Mouse (Mus musculus) limb, embryonic 10.5 days (tissue): ENCODE data around the gene Topors. TPM values are rescaled to one million over a fixed set of nuclear protein-coding genes. Genes with fewer than 3 reads are reported as not detected.

ENCODE experiments used
- DNase-seq: peaks from one replicate; pipeline ENCODE4 v3.0.0-alpha.2; 2017; ENCODE audit warnings: low spot score
- H3K27ac ChIP-seq: fragments of 300-500 bp; sonication (generic); 2 replicates; pipeline ENCODE4 v1.5.1; 2016; ENCODE audit warnings: mild to moderate bottlenecking
- H3K27me3 ChIP-seq: fragments of 300-500 bp; sonication (generic); 2 replicates; pipeline ENCODE4 v1.6.1; 2016; ENCODE audit warnings: low read depth, mild to moderate bottlenecking; ENCODE audit not compliant: poor library complexity, severe bottlenecking
- H3K36me3 ChIP-seq: fragments of 300-500 bp; sonication (generic); 2 replicates; pipeline ENCODE4 v1.6.1; 2016; ENCODE audit warnings: mild to moderate bottlenecking, moderate library complexity
- H3K4me1 ChIP-seq: fragments of 300-500 bp; sonication (generic); 2 replicates; pipeline ENCODE4 v1.6.1; 2016
- H3K4me3 ChIP-seq: fragments of 300-500 bp; sonication (generic); 2 replicates; pipeline ENCODE4 v1.5.1; 2016; ENCODE audit warnings: mild to moderate bottlenecking, moderate library complexity
- H3K9me3 ChIP-seq: fragments of 300-500 bp; sonication (generic); replicated peaks from 2 replicates; pipeline ENCODE4 v1.6.1; 2016; ENCODE audit warnings: mild to moderate bottlenecking
- WGBS: fragments of 180-500 bp; shearing (Covaris S2); methylation state at CpG from one replicate; pipeline ENCODE4 v1.1.7; 2016; 5-methylcytosine and 5-hydroxymethylcytosine counted together
- polyA plus RNA-seq: library from polyadenylated mRNA; unstranded; fragments of >200 nt; fragmentation: Nextera tagmentation; extraction: Ambion mirVana; gene quantifications from 2 replicates; pipeline ENCODE4 v1.2.1, GENCODE M21; 2016

Topors gene
- polyA plus RNA-seq, 1 experiment from 2014 or later, result 54.3 TPM

DNA sequence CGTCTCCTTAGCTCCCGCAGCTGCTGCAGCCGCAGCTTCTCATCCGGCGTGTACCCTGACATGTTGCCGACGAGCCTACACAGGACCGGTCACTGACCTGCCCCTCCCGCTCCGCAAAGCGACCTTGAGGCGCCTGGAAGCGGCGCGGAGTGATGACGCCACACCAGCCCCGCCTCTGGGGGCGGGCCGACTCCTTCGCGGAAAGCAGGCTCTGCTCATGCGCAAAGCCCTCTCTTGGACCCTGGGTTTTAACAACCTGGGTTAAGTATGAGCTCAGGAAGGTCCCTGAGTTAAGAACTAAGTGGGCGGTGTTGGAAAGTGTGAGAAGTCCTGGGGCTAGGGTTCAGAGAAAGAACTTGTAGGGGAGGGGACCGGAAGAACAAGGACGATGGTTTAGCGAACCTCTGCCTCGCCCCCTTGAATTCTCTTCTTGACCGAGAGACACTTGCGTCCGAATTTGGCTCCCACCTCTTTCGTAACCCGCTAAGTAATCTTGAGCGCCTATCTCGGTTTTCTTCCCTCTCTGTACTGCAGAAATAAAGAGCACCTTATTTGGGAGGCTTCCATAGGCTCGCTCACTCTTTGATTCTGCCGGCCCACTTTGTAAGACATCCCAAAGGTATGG lies 9.7 kb upstream of the Topors start, which contains the start of gene Ndufb6:
Gene Ndufb6, minus strand, starts transcription at position 146 of the 625 bp plus-strand sequence.
- Histone ChIP-seq H3K4me3 (peak within 1 kb of the TSS; percentile 85), H3K9me3 (no peaks in the 10 kb centered on the region), H3K27me3 (no peaks in the 10 kb centered on the region), H3K36me3 (peaks cover 23% of the 10 kb centered on the region), H3K4me1 (peaks cover 10% of the 10 kb centered on the region), H3K27ac (peak within 1 kb of the TSS; percentile 86)
- peak; percentile 99 for DNase-seq
- WGBS, result under 1% methylated on average over 36 of the region's 36 CpGs

DNA sequence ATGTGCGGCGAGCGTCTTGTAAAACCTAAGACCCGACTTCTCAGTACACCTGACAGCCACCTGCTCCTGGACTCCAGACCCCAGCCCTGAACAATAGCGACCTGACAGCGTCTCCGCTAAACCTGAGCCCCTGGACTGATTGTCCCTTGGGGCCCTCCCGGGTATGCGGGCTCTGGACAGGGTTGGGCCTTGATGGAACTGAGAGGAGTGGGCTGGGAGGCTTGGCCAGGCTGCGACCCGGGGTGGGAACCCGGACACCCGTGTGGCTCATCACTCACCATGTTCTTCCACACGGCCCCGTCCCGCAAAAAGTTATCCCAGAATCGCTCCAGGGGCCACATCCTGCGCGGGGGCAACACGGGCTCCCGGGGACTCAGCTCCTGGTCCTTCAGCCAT lies 9.2 kb upstream of the Topors start:
- Histone ChIP-seq H3K27ac (peak overlapping the region; percentile 86), H3K4me3 (peak overlapping the region; percentile 85), H3K27me3 (no peaks in the 10 kb centered on the region), H3K9me3 (no peaks in the 10 kb centered on the region), H3K36me3 (peaks cover 26% of the 10 kb centered on the region), H3K4me1 (peaks cover 10% of the 10 kb centered on the region)
- no peak for DNase-seq
- under 1% methylated on average over 21 of the region's 21 CpGs for WGBS

DNA sequence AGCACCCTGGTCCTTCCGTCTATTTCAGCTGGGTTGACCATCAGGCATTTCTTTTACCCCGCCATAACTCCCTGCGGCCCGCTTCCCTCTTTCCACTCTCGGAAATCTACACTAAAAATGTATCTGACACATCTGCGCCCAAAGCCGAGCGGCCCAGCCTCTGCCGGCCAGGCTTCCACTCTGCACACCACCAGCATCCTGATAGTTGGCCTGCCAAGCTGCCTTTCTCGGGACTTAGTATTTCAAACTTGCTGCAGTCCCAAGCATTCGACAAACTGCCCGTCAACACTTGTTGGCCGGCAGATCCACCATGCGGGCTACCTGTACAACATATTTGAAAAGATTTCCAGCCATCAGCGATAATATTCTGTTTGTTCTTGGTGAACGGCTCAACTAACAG lies 815 bp downstream of the Topors start:
- under 1% methylated on average over 16 of the region's 16 CpGs for WGBS
- peak overlapping the region; percentile 88 for H3K4me3 ChIP-seq
- no peak for DNase-seq
- peak overlapping the region; percentile 97 for H3K27ac ChIP-seq
- H3K27me3 ChIP-seq, result no peaks in the 10 kb centered on the region
- H3K4me1 ChIP-seq, result peaks cover 19% of the 10 kb centered on the region
- H3K36me3 ChIP-seq, result peaks cover 60% of the 10 kb centered on the region
- H3K9me3 ChIP-seq, result no peaks in the 10 kb centered on the region

DNA sequence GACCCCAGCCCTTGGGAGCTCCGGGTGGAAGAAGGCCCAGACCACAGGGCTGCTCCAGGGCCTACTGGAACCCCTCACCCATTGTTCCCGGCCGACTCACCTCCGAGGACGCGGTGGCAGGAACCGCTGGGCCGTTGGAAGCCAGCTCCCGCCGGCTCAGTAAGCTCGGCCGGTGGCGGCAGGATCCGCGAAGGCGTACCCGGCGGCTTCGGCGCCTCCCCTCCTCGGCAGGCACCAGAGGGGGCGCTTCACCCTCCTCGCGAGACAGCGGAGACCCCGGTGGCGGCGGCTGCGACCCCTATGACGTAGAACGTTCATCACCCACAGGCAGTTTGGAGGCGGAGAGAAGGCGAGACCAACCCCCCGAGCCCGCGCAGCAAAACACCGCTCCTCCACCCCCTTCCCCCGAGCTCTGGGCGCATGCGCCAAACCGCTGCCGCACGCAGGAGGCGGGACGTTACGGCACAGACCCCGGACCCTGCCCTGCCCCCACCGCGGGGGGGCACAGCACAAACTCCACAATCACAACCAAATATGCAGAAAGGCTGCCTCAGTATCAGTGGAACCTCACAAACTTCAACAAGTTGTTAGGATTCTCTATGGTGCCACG lies 1.3 kb downstream of the Topors start:
- Histone ChIP-seq H3K27ac (peak overlapping the region; percentile 97), H3K4me1 (peaks cover 19% of the 10 kb centered on the region), H3K4me3 (peak overlapping the region; percentile 88), H3K27me3 (no peaks in the 10 kb centered on the region), H3K36me3 (peaks cover 61% of the 10 kb centered on the region), H3K9me3 (no peaks in the 10 kb centered on the region)
- 1% methylated on average over 50 of the region's 50 CpGs for WGBS
- peak; percentile 95 for DNase-seq

- Histone ChIP-seq H3K27me3 (no peaks in the 10 kb centered on the region), H3K4me1 (peaks cover 19% of the 10 kb centered on the region), H3K4me3 (peak overlapping the region; percentile 88), H3K27ac (peak overlapping the region; percentile 97), H3K9me3 (no peaks in the 10 kb centered on the region), H3K36me3 (peaks cover 63% of the 10 kb centered on the region)
- no peak for DNase-seq
- 79% methylated on average over 7 of the region's 7 CpGs for WGBS
These were observed 2.0 kb downstream of the Topors start for GRCm38 (mm10) chr4:40267681-40268080.

DNA sequence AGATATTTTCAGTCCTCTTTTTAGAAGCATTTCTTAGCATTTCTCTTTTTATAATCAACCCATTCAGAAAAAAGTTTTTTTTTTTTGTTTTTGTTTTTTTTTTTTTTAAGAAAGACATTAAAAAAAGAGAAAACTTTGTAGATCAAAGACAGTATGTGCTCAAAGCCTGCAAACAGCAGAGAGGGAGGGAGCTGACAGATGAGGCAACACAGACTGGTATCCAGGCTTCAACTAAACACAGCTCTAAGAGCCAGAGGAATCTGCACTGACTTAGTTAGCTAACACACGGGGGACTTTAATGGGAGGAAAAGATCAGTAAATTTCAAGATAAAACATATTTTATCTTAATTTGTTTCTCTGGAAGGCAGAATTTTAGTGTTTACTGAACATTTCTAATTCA lies 5.3 kb downstream of the Topors start:
- Histone ChIP-seq H3K27me3 (no peaks in the 10 kb centered on the region), H3K4me3 (no peak overlapping the region), H3K9me3 (no peaks in the 10 kb centered on the region), H3K4me1 (peaks cover 19% of the 10 kb centered on the region), H3K27ac (no peak overlapping the region), H3K36me3 (peaks cover 87% of the 10 kb centered on the region)
- 81% methylated on average over 1 of the region's 1 CpGs for WGBS
- DNase-seq, result no peak

DNA sequence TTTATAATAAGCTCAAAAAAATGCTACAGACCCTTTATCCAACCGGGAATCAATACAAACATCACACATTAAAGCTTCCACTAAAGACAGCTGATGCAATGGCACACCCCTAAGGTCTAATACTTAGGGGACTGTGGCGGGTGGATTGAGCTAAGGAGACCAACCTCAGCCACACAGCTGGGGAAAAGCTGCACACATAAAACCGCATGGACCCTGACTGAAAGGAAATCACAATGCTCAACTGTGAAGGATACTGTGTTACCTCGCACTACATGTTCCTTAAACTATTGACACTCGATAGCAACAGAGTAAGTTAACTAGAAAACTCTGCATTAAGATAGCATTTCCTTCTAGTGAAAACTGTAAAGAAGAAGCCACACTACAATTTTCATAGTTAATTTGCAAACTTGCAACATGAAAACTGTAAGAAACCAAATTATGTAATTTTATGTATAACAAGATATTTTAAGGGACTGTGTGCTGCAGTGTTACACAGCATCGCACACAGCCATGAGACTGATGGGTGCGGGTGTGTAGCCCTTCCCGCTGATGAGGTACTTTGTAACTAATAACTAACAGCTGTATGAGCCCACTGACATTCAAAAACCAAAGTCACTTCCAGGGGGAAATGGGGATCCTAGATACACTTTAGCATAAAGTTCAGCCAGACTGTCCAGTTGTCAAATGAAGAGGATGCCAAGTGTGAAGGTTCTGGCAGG lies 15.1 kb downstream of the Topors start:
- whole genome bisulfite sequencing, result 84% methylated on average over 8 of the region's 8 CpGs

DNA sequence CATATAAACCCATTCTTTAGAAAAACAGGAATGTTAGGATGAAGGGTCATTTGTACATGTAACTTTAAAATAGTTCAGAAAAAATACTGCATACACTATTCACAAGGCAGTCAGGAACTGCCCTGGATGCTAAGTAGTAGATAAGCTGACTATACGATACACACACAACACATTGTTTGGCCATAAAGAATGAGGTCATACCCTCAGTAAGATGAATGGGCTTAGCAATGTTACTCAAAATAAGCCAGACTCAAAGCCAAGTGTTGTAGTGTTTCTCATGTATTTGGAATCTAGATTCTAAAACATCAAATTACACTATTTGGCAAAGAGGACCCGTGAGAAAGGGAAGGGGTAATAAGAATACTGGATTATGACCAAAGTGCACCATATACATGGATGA lies 15.9 kb downstream of the Topors start:
- Histone ChIP-seq H3K4me3 (no peak overlapping the region), H3K36me3 (peaks cover 13% of the 10 kb centered on the region), H3K27me3 (no peaks in the 10 kb centered on the region), H3K9me3 (no peaks in the 10 kb centered on the region), H3K27ac (no peak overlapping the region), H3K4me1 (no peaks in the 10 kb centered on the region)
- no peak for DNase-seq
- 88% methylated on average over 2 of the region's 2 CpGs for WGBS

More for the DNA sequence above, 15.1 kb downstream of the Topors start:
- H3K4me1 ChIP-seq, result no peaks in the 10 kb centered on the region
- no peaks in the 10 kb centered on the region for H3K27me3 ChIP-seq
- DNase-seq, result no peak
- H3K36me3 ChIP-seq, result peaks cover 21% of the 10 kb centered on the region
- H3K27ac ChIP-seq, result no peak overlapping the region
- no peaks in the 10 kb centered on the region for H3K9me3 ChIP-seq
- no peak overlapping the region for H3K4me3 ChIP-seq

DNA sequence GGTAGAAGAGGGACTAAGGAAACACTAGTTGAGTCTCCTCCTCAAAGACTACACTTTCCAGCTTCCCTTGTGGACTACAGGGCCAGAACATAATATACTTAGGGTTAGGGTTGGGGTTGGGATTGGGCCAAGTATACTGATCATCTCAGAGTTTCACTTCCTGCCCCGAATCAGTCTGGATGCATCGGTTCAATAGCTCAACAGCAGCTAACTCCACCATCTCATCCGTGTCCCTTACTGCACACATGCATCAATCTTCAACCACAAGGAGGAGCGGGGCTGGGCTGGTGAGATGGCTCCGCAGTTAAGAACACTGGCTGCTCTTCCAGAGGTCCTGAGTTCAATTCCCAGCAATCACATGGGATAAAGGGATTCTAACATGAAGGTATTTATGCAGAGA lies 18.7 kb downstream of the Topors start:
- Histone ChIP-seq H3K27me3 (no peaks in the 10 kb centered on the region), H3K27ac (no peak overlapping the region), H3K4me3 (no peak overlapping the region), H3K9me3 (no peaks in the 10 kb centered on the region), H3K36me3 (no peaks in the 10 kb centered on the region), H3K4me1 (no peaks in the 10 kb centered on the region)
- 91% methylated on average over 5 of the region's 5 CpGs for WGBS
- no peak for DNase-seq

DNA sequence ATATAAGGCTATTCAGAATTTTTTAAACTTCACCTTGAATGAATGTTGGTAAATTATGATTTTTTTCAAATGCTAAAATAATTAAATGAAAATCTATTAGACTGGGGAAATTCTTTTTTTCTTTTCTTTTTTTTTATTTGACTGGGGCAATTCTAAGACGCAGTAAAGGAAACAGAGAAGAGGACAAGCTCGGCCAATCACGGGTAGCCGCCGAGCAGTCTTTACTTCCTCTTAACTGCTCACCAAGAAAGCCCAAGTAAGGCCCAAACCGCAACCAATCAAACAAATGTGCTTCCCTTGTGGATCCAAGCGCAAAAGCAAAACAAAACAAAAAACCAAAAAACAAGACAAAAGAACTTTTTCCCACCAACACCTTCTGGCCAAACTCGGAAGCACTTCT lies 25.6 kb downstream of the Topors start:
- Histone ChIP-seq H3K27ac (no peak overlapping the region), H3K4me1 (peaks cover 10% of the 10 kb centered on the region), H3K27me3 (no peaks in the 10 kb centered on the region), H3K9me3 (no peaks in the 10 kb centered on the region), H3K4me3 (no peak overlapping the region), H3K36me3 (no peaks in the 10 kb centered on the region)
- no peak for DNase-seq
- 86% methylated on average over 8 of the region's 8 CpGs for WGBS

DNA sequence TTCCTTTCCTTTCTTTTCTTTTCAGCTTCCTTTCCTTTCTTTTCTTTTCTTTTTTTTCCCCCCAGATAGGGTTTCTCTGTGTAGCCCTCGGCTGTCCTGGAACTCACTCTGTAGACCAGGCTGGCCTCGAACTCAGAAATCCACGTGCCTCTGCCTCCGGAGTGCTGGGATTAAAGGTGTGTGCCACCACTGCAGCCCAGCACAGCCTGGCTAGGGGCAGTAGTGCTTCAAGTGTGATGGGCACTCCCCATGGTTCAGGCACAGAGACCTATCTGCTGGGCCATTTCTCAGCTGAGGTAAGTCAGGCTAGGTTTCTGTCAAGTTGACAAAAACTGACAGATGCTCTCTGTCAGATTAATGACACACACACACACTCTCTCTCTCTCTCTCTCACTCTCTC lies 26.6 kb downstream of the Topors start:
- Histone ChIP-seq H3K27me3 (no peaks in the 10 kb centered on the region), H3K9me3 (no peaks in the 10 kb centered on the region), H3K36me3 (no peaks in the 10 kb centered on the region), H3K27ac (no peak overlapping the region), H3K4me1 (peaks cover 17% of the 10 kb centered on the region), H3K4me3 (no peak overlapping the region)
- DNase-seq, result no peak
- WGBS, result 88% methylated on average over 4 of the region's 4 CpGs

- no peak overlapping the region for H3K4me3 ChIP-seq
- H3K27me3 ChIP-seq, result no peaks in the 10 kb centered on the region
- peaks cover 17% of the 10 kb centered on the region for H3K4me1 ChIP-seq
- no peak overlapping the region for H3K27ac ChIP-seq
- 56% methylated on average over 6 of the region's 6 CpGs for WGBS
- no peaks in the 10 kb centered on the region for H3K36me3 ChIP-seq
- DNase-seq, result no peak
- H3K9me3 ChIP-seq, result no peaks in the 10 kb centered on the region
These were observed 27.7 kb downstream of the Topors start for GRCm38 (mm10) chr4:40241928-40242327.

DNA sequence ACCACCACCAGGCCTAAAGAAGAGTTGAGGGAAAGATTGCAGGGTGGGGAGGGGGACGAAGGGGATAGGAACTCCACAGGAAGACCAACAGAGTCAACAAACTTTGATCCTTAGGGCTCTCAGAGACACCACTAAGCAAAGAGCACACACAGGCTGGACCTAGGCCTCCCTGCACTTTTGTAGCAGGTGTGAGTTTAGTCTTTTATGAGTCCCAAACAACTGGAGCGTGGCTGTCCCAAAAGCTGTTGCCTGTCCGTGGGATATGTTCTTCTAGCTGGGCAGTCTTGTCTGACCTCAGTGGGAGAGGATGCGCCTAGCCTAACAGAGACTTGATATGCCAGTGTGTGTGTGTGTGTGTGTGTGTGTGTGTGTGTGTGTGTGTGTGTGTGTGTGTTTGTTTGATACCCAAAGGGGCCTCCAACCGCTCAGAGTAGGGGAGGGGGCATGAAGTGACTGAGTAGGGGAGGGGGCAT lies 29.3 kb downstream of the Topors start:
- H3K27ac ChIP-seq, result 0 out of 2 replicates have a peak overlapping the region, but pooled peaks have one; percentile 70
- WGBS, result 36% methylated on average over 5 of the region's 5 CpGs
- H3K4me3 ChIP-seq, result peak overlapping the region; percentile 63
- no peaks in the 10 kb centered on the region for H3K36me3 ChIP-seq
- no peak for DNase-seq
- H3K27me3 ChIP-seq, result no peaks in the 10 kb centered on the region
- H3K4me1 ChIP-seq, result peaks cover 17% of the 10 kb centered on the region
- H3K9me3 ChIP-seq, result no peaks in the 10 kb centered on the region
